Mouse (Mus musculus): Measurements from ENCODE around the gene Trp53tg5. TPM values are rescaled to one million over a fixed set of nuclear protein-coding genes. Genes with fewer than 3 reads are reported as not detected.

Trp53tg5 gene
- polyA plus RNA-seq, 1 experiment from 2014 or later = not detected

GRCm38 (mm10) chr2:164422675-164423393, 50.7 kb downstream of the Trp53tg5 start:
- no peak for ATAC-seq
- H3K9me3 ChIP-seq (replicated peaks; ENCODE audit: control insufficient read depth, low read length, poor library complexity, severe bottlenecking) = no peaks in the 10 kb centered on the region
- no peak overlapping the region for H3K4me2 ChIP-seq (ENCODE audit: low read length)
- 91% methylated on average over 15 of the region's 15 CpGs for WGBS
- no peaks in the 10 kb centered on the region for H3K27me3 ChIP-seq (ENCODE audit: control insufficient read depth, insufficient read depth, low read depth, low read length)
- H3K36me3 ChIP-seq (ENCODE audit: control insufficient read depth, insufficient read depth, low read length) = no peaks in the 10 kb centered on the region
- no peak overlapping the region for H3K27ac ChIP-seq (ENCODE audit: low read length)
- no peak overlapping the region for H3K9ac ChIP-seq (ENCODE audit: low read depth, low read length)
- no peaks in the 10 kb centered on the region for H3K4me1 ChIP-seq (ENCODE audit: control insufficient read depth, insufficient read depth, low read length)
- H3K4me3 ChIP-seq (ENCODE audit: low read depth, low read length) = no peak overlapping the region

DNA sequence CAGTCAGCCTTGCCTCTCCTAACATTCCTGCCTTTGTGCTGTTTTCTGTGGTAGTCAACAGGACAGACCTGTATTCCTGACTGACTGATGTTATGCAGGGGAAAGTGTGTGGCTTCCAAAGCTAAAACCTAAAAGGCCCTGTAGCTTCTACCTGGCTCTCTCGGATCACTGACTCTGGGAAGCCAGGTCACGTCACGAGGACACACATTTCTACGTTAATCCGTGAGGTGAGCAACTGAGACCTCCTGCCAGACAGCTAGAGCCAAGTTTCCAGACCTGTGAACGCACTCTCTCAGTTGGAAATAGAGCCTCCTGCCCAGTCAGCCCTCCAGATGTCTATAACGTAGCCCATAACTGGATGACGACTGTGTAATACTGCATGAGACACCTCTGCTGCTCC, 51.5 kb downstream of the Trp53tg5 start:
- no peaks in the 10 kb centered on the region for H3K36me3 ChIP-seq (ENCODE audit: control insufficient read depth, insufficient read depth, low read length)

DNA sequence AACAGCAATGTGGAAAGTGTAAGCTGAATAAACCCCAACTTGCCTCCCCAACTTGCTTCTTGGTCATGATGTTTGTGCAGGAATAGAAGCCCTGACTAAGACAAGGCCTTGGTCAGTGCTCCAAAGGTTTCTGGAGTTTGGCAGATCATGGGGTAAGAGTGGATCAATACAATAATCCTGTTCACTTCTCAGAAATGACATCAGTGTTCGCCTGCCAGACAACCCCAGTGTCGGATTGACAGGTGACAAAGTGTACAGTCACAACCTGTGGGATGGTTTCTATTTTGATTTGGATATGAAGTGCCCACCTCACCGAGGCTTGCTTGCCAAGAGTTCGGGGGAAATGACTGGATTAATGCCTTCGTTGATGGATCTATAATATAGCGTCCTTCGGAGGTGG, 52.2 kb downstream of the Trp53tg5 start:
- H3K4me3 ChIP-seq (ENCODE audit: low read depth, low read length) = no peak overlapping the region
- no peaks in the 10 kb centered on the region for H3K36me3 ChIP-seq (ENCODE audit: control insufficient read depth, insufficient read depth, low read length)
- no peak for ATAC-seq
- no peaks in the 10 kb centered on the region for H3K9me3 ChIP-seq (replicated peaks; ENCODE audit: control insufficient read depth, low read length, poor library complexity, severe bottlenecking)
- H3K4me2 ChIP-seq (ENCODE audit: low read length) = no peak overlapping the region
- H3K4me1 ChIP-seq (ENCODE audit: control insufficient read depth, insufficient read depth, low read length) = no peaks in the 10 kb centered on the region
- no peak overlapping the region for H3K9ac ChIP-seq (ENCODE audit: low read depth, low read length)
- no peaks in the 10 kb centered on the region for H3K27me3 ChIP-seq (ENCODE audit: control insufficient read depth, insufficient read depth, low read depth, low read length)
- no peak overlapping the region for H3K27ac ChIP-seq (ENCODE audit: low read length)
- WGBS = 91% methylated on average over 7 of the region's 7 CpGs

More for the DNA sequence above, 51.5 kb downstream of the Trp53tg5 start:
- Histone ChIP-seq H3K27me3 (ENCODE audit: control insufficient read depth, insufficient read depth, low read depth, low read length) (no peaks in the 10 kb centered on the region), H3K9ac (ENCODE audit: low read depth, low read length) (no peak overlapping the region), H3K4me1 (ENCODE audit: control insufficient read depth, insufficient read depth, low read length) (no peaks in the 10 kb centered on the region), H3K27ac (ENCODE audit: low read length) (no peak overlapping the region), H3K4me3 (ENCODE audit: low read depth, low read length) (no peak overlapping the region), H3K9me3 (replicated peaks; ENCODE audit: control insufficient read depth, low read length, poor library complexity, severe bottlenecking) (no peaks in the 10 kb centered on the region), H3K4me2 (ENCODE audit: low read length) (no peak overlapping the region)
- WGBS = 89% methylated on average over 8 of the region's 8 CpGs
- no peak for ATAC-seq

Other genes starting within 250 kb of the Trp53tg5 start
- not detected in 2 replicates for gene Svs2, start 235.3 kb downstream of the Trp53tg5 start, polyA plus RNA-seq (2015; fragmentation: Nextera tagmentation; extraction: Ambion mirVana)
- gene Svs3b, start 217.1 kb downstream of the Trp53tg5 start, polyA plus RNA-seq (2015; fragmentation: Nextera tagmentation; extraction: Ambion mirVana) = not detected in 2 replicates
- not detected in 2 replicates for gene Svs4, start 195.3 kb downstream of the Trp53tg5 start, polyA plus RNA-seq (2015; fragmentation: Nextera tagmentation; extraction: Ambion mirVana)
- not detected in 2 replicates for gene Svs3a, start 184.5 kb downstream of the Trp53tg5 start, polyA plus RNA-seq (2015; fragmentation: Nextera tagmentation; extraction: Ambion mirVana)
- not detected in 2 replicates for gene Svs6, start 157.0 kb downstream of the Trp53tg5 start, polyA plus RNA-seq (2015; fragmentation: Nextera tagmentation; extraction: Ambion mirVana)
- gene Svs5, start 141.0 kb downstream of the Trp53tg5 start, polyA plus RNA-seq (2015; fragmentation: Nextera tagmentation; extraction: Ambion mirVana) = not detected in 2 replicates
- gene Slpi, start 84.6 kb downstream of the Trp53tg5 start, polyA plus RNA-seq (2015; fragmentation: Nextera tagmentation; extraction: Ambion mirVana) = not detected in 2 replicates
- 0.04 TPM in 1 of 2 replicates, not detected in the other for gene Rbpjl, start 70.6 kb downstream of the Trp53tg5 start, polyA plus RNA-seq (2015; fragmentation: Nextera tagmentation; extraction: Ambion mirVana)
- 0.93 and 1.1 TPM in 2 replicates for gene Matn4, start 68.6 kb downstream of the Trp53tg5 start, polyA plus RNA-seq (2015; fragmentation: Nextera tagmentation; extraction: Ambion mirVana)
- gene Sdc4, start 29.8 kb downstream of the Trp53tg5 start, polyA plus RNA-seq (2015; fragmentation: Nextera tagmentation; extraction: Ambion mirVana) = 6.3 and 8.7 TPM in 2 replicates
- gene Sys1, start 16.8 kb downstream of the Trp53tg5 start, polyA plus RNA-seq (2015; fragmentation: Nextera tagmentation; extraction: Ambion mirVana) = 86.7 and 90.0 TPM in 2 replicates
- 7.5 and 8.2 TPM in 2 replicates for gene Gm20458, start 12.8 kb downstream of the Trp53tg5 start, polyA plus RNA-seq (2015; fragmentation: Nextera tagmentation; extraction: Ambion mirVana)
- 16.6 and 17.8 TPM in 2 replicates for gene Dbndd2, start 12.4 kb upstream of the Trp53tg5 start, polyA plus RNA-seq (2015; fragmentation: Nextera tagmentation; extraction: Ambion mirVana)
- gene Pigt, start 23.8 kb upstream of the Trp53tg5 start, polyA plus RNA-seq (2015; fragmentation: Nextera tagmentation; extraction: Ambion mirVana) = 87.7 and 97.0 TPM in 2 replicates
- 2.3 and 2.5 TPM in 2 replicates for gene Wfdc2, start 88.7 kb upstream of the Trp53tg5 start, polyA plus RNA-seq (2015; fragmentation: Nextera tagmentation; extraction: Ambion mirVana)
- not detected in 2 replicates for gene Spint3, start 99.7 kb upstream of the Trp53tg5 start, polyA plus RNA-seq (2015; fragmentation: Nextera tagmentation; extraction: Ambion mirVana)
- gene Wfdc6a, start 111.7 kb upstream of the Trp53tg5 start, polyA plus RNA-seq (2015; fragmentation: Nextera tagmentation; extraction: Ambion mirVana) = not detected in 2 replicates
- gene Eppin, start 119.9 kb upstream of the Trp53tg5 start, polyA plus RNA-seq (2015; fragmentation: Nextera tagmentation; extraction: Ambion mirVana) = not detected in 2 replicates
- gene Wfdc6b, start 139.8 kb upstream of the Trp53tg5 start, polyA plus RNA-seq (2015; fragmentation: Nextera tagmentation; extraction: Ambion mirVana) = not detected in 2 replicates
- not detected in 2 replicates for gene Wfdc8, start 139.9 kb upstream of the Trp53tg5 start, polyA plus RNA-seq (2015; fragmentation: Nextera tagmentation; extraction: Ambion mirVana)
- not detected in 2 replicates for gene Wfdc16, start 165.1 kb upstream of the Trp53tg5 start, polyA plus RNA-seq (2015; fragmentation: Nextera tagmentation; extraction: Ambion mirVana)
- gene Wfdc10, start 182.3 kb upstream of the Trp53tg5 start, polyA plus RNA-seq (2015; fragmentation: Nextera tagmentation; extraction: Ambion mirVana) = not detected in 2 replicates
- not detected in 2 replicates for gene Wfdc9, start 182.9 kb upstream of the Trp53tg5 start, polyA plus RNA-seq (2015; fragmentation: Nextera tagmentation; extraction: Ambion mirVana)
- gene Wfdc11, start 200.4 kb upstream of the Trp53tg5 start, polyA plus RNA-seq (2015; fragmentation: Nextera tagmentation; extraction: Ambion mirVana) = not detected in 2 replicates
- not detected in 2 replicates for gene Wfdc13, start 211.4 kb upstream of the Trp53tg5 start, polyA plus RNA-seq (2015; fragmentation: Nextera tagmentation; extraction: Ambion mirVana)
- gene Spint4, start 224.8 kb upstream of the Trp53tg5 start, polyA plus RNA-seq (2015; fragmentation: Nextera tagmentation; extraction: Ambion mirVana) = not detected in 2 replicates
- not detected in 2 replicates for gene Spint5, start 241.6 kb upstream of the Trp53tg5 start, polyA plus RNA-seq (2015; fragmentation: Nextera tagmentation; extraction: Ambion mirVana)

Data from midbrain, embryonic 16.5 days (tissue).